Mouse (Mus musculus) kidney, embryonic 14.5 days (tissue): ENCODE measurements around the gene Dtx2. TPM values are rescaled to one million over a fixed set of nuclear protein-coding genes. Genes with fewer than 3 reads are reported as not detected.

ENCODE experiments used
- ATAC-seq: fragments of 200-750 bp; cut with Nextera tagmentation; 2 replicates; pipeline ENCODE4 v1.8.0; 2017; ENCODE audit warnings: moderate number of reproducible peaks, mild to moderate bottlenecking, moderate TSS enrichment, moderate library complexity; ENCODE audit not compliant: low FRiP score, low TSS enrichment
- H3K27ac ChIP-seq: fragments of 300-500 bp; sonication (generic); 2 replicates; pipeline ENCODE4 v1.5.1; 2014; ENCODE audit warnings: low read depth, mild to moderate bottlenecking, low read length, moderate library complexity, mixed read lengths
- H3K27me3 ChIP-seq: fragments of 300-500 bp; sonication (generic); 2 replicates; pipeline ENCODE4 v1.6.1; 2014; ENCODE audit warnings: mild to moderate bottlenecking, low read length; ENCODE audit not compliant: control insufficient read depth, insufficient read depth
- H3K36me3 ChIP-seq: fragments of 300-500 bp; sonication (generic); 2 replicates; pipeline ENCODE4 v1.6.1; 2014; ENCODE audit warnings: low read length, mixed read lengths; ENCODE audit not compliant: control insufficient read depth, insufficient read depth
- H3K4me1 ChIP-seq: fragments of 300-500 bp; sonication (generic); 2 replicates; pipeline ENCODE4 v1.6.1; 2014; ENCODE audit warnings: low read length, mixed read lengths; ENCODE audit not compliant: control insufficient read depth, insufficient read depth
- H3K4me2 ChIP-seq: fragments of 300-500 bp; sonication (generic); replicated peaks from 2 replicates; pipeline ENCODE4 v1.6.1; 2014; ENCODE audit warnings: low read depth, mild to moderate bottlenecking, low read length
- H3K4me3 ChIP-seq: fragments of 300-500 bp; sonication (generic); 2 replicates; pipeline ENCODE4 v1.5.1; 2014; ENCODE audit warnings: mild to moderate bottlenecking, low read length
- H3K9ac ChIP-seq: fragments of 300-500 bp; sonication (generic); 2 replicates; pipeline ENCODE4 v1.6.1; 2014; ENCODE audit warnings: low read depth, mild to moderate bottlenecking, low read length, moderate library complexity
- H3K9me3 ChIP-seq: fragments of 300-500 bp; sonication (generic); 2 replicates; pipeline ENCODE4 v1.6.1; 2016; ENCODE audit warnings: low read length; ENCODE audit not compliant: control insufficient read depth
- WGBS: fragments of 180-500 bp; shearing (Covaris S2); extraction: QIAGEN DNeasy Blood & Tissue Kit; methylation state at CpG from one replicate; pipeline ENCODE4 v1.1.7; 2014; 5-methylcytosine and 5-hydroxymethylcytosine counted together
- polyA plus RNA-seq: library from polyadenylated mRNA; unstranded; fragments of >200 nt; fragmentation: Nextera tagmentation; extraction: Ambion mirVana; gene quantifications from 2 replicates; pipeline ENCODE4 v1.2.1, GENCODE M21; 2014

Gene Dtx2
- 24.0 and 26.6 TPM in 2 replicates for polyA plus RNA-seq

- no peaks in the 10 kb centered on the region for H3K27me3 ChIP-seq
- peak within 1 kb of the TSS; percentile 83 for H3K9ac ChIP-seq
- peak; percentile 94 for ATAC-seq
- H3K9me3 ChIP-seq, result no peaks in the 10 kb centered on the region
- peaks cover 10% of the 10 kb centered on the region; the same call in 1 of the 2 replicates for H3K4me1 ChIP-seq
- peak within 1 kb of the TSS; percentile 88 for H3K27ac ChIP-seq
- H3K4me2 ChIP-seq, result peak within 1 kb of the TSS; percentile 77
- WGBS, result under 1% methylated on average over 45 of the region's 47 CpGs
- peak within 1 kb of the TSS; percentile 79 for H3K4me3 ChIP-seq
- H3K36me3 ChIP-seq, result peaks cover 29% of the 10 kb centered on the region
Measured at GRCm38 (mm10) chr5:135994725-135995687, at the start of gene Dtx2. Gene Dtx2 (plus strand): TSS chr5:135994800.

- no peak for ATAC-seq
Measured at GRCm38 (mm10) chr5:135945916-135946408, 48.6 kb upstream of the Dtx2 start.

GRCm38 (mm10) chr5:135946621-135947020 lies 48.0 kb upstream of the Dtx2 start:
- no peaks in the 10 kb centered on the region for H3K36me3 ChIP-seq
- H3K4me1 ChIP-seq, result no peaks in the 10 kb centered on the region
- no peak overlapping the region for H3K4me3 ChIP-seq
- H3K9me3 ChIP-seq, result no peaks in the 10 kb centered on the region
- H3K27ac ChIP-seq, result no peak overlapping the region
- no peak for ATAC-seq
- no peaks in the 10 kb centered on the region for H3K27me3 ChIP-seq
- H3K4me2 ChIP-seq, result no peak overlapping the region
- H3K9ac ChIP-seq, result no peak overlapping the region
- WGBS, result 69% methylated on average over 5 of the region's 5 CpGs

More at GRCm38 (mm10) chr5:135945916-135946408, 48.6 kb upstream of the Dtx2 start:
- Histone ChIP-seq H3K9me3 (no peaks in the 10 kb centered on the region), H3K27me3 (no peaks in the 10 kb centered on the region), H3K9ac (no peak overlapping the region), H3K4me2 (no peak overlapping the region), H3K36me3 (no peaks in the 10 kb centered on the region), H3K27ac (no peak overlapping the region), H3K4me1 (no peaks in the 10 kb centered on the region), H3K4me3 (no peak overlapping the region)
- 59% methylated on average over 10 of the region's 10 CpGs for WGBS

- Histone ChIP-seq H3K36me3 (no peaks in the 10 kb centered on the region), H3K27me3 (no peaks in the 10 kb centered on the region), H3K4me3 (no peak overlapping the region), H3K27ac (no peak overlapping the region), H3K9ac (no peak overlapping the region), H3K4me1 (no peaks in the 10 kb centered on the region), H3K9me3 (no peaks in the 10 kb centered on the region), H3K4me2 (no peak overlapping the region)
- 74% methylated on average over 11 of the region's 11 CpGs for WGBS
- no peak for ATAC-seq
Measured at GRCm38 (mm10) chr5:135950710-135951412, 43.7 kb upstream of the Dtx2 start.

- ATAC-seq, result no peak
- no peaks in the 10 kb centered on the region for H3K9me3 ChIP-seq
- no peak overlapping the region for H3K9ac ChIP-seq
- no peak overlapping the region for H3K4me3 ChIP-seq
- H3K36me3 ChIP-seq, result no peaks in the 10 kb centered on the region
- 92% methylated on average over 2 of the region's 2 CpGs for WGBS
- no peak overlapping the region for H3K27ac ChIP-seq
- H3K4me1 ChIP-seq, result no peaks in the 10 kb centered on the region
- no peaks in the 10 kb centered on the region for H3K27me3 ChIP-seq
- no peak overlapping the region for H3K4me2 ChIP-seq
Measured at GRCm38 (mm10) chr5:135951660-135952059, 42.9 kb upstream of the Dtx2 start.

- H3K4me3 ChIP-seq, result no peak overlapping the region
- no peaks in the 10 kb centered on the region for H3K9me3 ChIP-seq
- no peak for ATAC-seq
- H3K27ac ChIP-seq, result no peak overlapping the region
- no peak overlapping the region for H3K4me2 ChIP-seq
- no peak overlapping the region for H3K9ac ChIP-seq
- 98% methylated on average over 2 of the region's 2 CpGs for WGBS
- H3K27me3 ChIP-seq, result no peaks in the 10 kb centered on the region
- H3K36me3 ChIP-seq, result no peaks in the 10 kb centered on the region
- 0 out of 2 replicates have a peak, but pooled peaks cover 3% of the 10 kb centered on the region for H3K4me1 ChIP-seq
Measured at GRCm38 (mm10) chr5:135952830-135953229, 41.8 kb upstream of the Dtx2 start.

- 83% methylated on average over 9 of the region's 9 CpGs for WGBS
Measured at GRCm38 (mm10) chr5:135956300-135957206, 38.0 kb upstream of the Dtx2 start.

More at GRCm38 (mm10) chr5:135956300-135957206, 38.0 kb upstream of the Dtx2 start:
- H3K27me3 ChIP-seq, result no peaks in the 10 kb centered on the region
- H3K4me2 ChIP-seq, result peak overlapping the region; percentile 42
- no peaks in the 10 kb centered on the region for H3K36me3 ChIP-seq
- peaks cover 9% of the 10 kb centered on the region; the same call in 1 of the 2 replicates for H3K4me1 ChIP-seq
- H3K9ac ChIP-seq, result peak overlapping the region; percentile 34; the same call in 1 of the 2 replicates
- no peak overlapping the region for H3K4me3 ChIP-seq
- ATAC-seq, result no peak
- H3K9me3 ChIP-seq, result no peaks in the 10 kb centered on the region
- peak overlapping the region; percentile 90 for H3K27ac ChIP-seq
